Mouse (Mus musculus) 3T3-L1 (cell line): ENCODE measurements around the gene Arhgap6.

ENCODE experiments used
- DNase-seq: peaks from one replicate; pipeline ENCODE4 v3.0.0-alpha.2; 2015; ENCODE audit warnings: low read depth, low spot score

Arhgap6 gene

DNA sequence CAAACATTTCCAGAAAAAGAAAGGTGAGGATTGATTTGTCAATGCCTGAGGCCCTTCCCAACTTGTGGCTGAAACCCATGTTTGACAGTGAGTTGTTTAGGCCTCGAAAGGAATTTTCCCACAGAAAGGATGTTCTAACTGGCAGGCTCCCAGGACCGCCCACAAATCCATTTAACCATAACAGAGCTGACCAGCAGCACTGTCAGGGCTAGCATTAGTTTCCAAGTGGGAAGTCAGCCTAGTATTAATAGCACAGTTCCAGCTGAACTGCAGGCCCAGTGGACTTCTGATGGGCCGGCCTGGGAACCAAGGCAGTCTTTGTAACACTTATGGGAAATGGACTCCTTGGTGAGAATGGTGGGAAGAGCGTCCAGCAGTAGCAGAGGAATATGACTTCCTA is 317.8 kb downstream of the Arhgap6 start:
- DNase-seq, result peak; percentile 89

DNA sequence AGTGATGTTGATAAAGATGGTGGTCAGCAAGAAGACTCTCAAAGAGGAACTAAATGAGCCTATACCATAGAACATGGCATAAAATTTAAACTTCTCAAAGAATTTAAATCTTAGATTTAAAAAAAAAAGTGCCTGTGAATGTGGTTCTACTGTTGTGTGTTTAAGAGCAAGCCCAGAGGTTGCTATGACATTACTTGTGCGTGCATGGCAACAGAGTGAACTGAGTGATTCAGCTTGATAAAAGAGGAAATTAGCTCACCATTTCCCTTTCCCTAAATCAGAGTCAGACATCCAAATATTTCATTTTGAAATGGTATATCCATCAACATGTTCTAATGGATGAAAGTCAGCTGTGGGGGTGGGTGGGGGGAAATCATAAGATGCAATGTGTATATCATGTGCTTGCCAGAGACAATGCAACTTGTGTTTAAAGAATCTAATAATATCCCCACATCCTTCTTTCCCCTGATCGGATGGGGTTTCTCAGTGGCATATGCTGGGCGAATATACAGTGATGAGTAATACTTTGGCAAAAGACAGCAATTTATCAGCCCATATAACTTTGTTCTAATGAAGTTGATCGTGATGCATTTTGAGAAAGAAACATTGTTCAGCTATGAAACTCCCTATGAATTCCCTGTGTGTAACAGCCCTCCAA is 328.3 kb downstream of the Arhgap6 start:
- DNase-seq, result peak; percentile 73

DNA sequence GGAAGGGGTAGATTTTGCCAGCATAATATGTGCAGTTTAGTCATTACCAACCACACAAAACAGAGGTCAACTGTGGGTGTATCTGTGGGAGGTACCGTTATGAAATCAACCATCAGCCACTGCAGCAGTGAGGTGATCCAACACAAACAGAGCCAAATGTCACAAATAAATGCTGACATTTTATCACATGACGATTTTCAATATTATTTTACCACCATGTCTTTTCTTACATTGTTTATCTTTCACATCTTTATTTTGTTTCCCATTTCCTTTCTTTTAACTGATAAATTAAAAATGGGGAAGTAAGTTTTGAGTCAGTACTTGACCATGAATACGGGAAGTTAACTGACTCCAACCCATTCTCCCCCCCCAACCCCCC is 328.9 kb downstream of the Arhgap6 start:
- no peak for DNase-seq

DNA sequence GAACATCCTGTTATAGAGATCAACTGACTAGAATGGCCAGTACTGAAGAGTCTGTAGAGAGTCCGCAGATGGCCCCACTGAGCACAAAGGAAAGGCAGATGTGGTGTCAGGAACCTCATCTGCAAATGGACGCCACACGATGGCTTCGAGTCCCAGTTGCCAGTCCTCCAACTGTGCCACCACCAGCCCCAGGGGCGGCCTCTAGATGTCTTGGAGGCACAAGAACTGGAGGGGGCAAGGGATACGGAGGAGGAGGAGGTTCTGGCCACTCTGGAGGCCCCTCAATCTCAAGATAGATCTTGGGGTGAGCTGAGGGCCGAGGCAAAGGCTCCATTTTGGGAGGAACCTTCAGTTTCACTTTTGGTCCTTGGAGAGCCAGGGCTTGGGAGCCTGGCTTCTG is 344.9 kb downstream of the Arhgap6 start:
- no peak for DNase-seq

DNA sequence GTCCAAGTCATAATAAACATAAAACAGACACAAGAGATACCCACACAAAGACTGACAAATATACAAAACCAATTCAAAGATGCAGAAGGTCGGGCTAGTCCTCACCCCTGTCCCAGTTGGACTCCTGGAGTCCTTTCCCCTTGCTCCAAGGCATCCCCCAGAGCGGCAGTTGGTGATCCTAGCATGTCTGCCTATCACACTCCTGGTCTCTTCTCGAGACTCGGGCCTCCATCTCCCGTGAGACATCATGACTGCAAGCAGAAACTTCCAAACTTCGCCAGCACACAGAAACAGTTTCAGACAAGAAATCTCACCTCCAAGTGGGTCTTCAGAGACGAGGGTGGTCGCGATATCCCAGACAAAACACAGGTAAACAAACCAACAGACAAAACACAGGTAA is 345.6 kb downstream of the Arhgap6 start:
- DNase-seq, result no peak

DNA sequence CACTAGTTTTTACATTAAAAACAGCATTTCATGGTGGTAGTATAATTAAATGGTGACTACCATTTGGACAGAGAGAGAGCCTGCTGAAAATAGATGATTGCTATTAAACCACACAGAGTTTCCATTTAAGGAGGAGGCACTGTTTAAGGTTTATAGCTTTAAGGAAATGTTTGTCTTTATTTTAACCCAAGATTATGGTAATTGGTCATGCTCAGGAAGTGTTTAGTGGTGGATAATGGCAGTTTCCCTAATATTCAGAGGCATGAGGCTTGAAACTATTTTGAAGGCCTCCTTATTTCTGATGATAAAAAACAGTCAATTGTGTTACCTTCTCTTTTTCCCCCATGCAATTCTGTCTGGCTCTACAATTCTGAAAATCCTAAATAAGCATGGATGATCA is 358.9 kb downstream of the Arhgap6 start:
- no peak for DNase-seq

DNA sequence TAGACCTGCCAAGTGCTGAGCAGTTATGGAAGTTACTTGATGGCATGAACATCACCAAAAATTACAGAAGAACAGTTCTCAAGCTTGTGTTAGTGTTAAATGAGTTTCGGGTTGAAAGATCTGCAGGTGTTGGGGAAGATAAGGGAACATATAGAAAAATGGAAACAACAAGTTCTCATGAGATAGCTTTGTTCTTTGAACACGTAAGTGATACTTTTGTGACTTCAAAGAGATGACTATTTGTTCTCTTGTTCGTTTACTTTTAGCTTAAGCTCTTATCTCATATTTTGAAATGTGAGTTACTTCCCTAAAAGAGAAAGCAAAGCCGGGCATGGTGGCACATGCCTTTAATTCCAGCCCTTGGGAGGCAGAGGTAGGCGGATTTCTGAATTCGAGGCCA is 363.5 kb downstream of the Arhgap6 start:
- no peak for DNase-seq

DNA sequence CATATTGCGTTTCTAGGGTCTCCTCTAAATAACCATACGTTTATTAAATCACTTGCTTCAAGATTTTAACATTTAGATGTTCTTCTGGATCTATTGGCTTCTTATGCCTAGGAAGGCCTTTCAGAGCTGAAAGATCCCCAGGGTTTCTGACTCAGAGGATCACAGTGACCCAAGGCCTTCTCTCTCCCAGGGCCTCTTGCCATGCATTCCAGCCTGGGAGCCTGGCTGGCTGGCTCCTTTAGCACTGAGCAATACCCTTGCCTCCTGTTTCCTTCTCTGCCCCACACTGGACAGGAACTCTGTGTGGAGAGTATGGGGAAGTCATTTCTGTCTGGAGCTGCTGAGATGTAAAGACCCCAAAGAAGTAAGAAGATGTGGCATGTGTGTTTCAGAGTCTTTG is 376.1 kb downstream of the Arhgap6 start:
- peak; percentile 18 for DNase-seq

DNA sequence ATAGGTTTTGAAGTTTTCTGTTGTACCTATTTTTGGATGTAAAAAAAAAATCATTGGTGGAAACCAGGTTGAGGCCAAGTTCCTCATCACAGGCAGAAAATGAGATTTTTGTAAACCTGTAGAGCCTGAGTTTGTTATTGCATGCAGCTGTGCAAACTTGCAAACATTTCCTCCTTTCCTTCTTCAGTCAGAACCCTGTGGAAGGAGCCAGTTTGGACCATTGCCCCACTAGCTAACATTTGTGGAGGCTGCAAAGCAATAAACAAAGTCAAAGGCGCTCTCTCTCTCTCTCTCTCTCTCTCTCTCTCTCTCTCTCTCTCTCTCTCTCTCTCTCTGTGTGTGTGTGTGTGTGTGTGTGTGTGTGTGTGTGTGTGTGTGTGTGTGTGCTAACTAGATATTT is 378.9 kb downstream of the Arhgap6 start:
- DNase-seq, result peak; percentile 8

DNA sequence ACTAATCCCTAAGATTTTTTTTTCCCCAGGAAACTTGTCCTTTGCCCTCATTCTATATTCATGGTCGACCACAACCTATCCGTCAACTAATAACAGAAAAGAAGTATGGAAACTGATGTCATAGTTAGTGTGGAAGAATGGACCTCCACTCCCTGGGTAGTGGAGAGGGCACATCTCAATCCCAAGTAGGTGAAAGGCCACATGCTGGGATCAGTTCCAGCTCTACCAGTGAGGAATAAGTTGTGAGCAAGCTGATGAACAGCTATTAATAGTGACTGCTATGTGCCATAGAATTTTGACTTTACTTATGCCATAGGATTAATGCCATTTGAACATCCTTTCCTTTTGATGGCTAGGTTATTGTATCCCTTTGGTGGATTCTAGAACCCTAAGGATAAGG is 383.7 kb downstream of the Arhgap6 start:
- peak; percentile 6 for DNase-seq

DNA sequence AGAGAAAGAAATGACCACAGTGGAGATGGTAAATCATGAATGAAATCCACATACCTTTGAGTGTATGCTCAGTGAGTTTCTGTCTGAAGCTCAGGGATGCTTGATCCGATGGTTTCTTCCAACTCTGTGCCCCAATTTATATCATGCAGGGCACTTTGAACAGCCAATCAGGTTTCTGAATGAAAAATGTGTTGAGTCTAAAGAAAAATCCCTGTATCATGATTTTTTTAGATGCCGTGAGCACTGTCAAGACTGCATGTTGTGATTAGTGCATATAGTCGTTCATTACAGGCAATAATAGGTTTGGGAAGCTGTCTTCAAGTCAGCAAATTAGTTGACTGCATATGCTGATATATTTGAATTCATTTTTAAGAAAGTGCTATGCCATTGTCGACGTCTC is 392.2 kb downstream of the Arhgap6 start, which contains the start of gene Amelx:
Gene Amelx (minus strand): TSS at position 101 of the 400 bp plus-strand sequence.
- no peak for DNase-seq

DNA sequence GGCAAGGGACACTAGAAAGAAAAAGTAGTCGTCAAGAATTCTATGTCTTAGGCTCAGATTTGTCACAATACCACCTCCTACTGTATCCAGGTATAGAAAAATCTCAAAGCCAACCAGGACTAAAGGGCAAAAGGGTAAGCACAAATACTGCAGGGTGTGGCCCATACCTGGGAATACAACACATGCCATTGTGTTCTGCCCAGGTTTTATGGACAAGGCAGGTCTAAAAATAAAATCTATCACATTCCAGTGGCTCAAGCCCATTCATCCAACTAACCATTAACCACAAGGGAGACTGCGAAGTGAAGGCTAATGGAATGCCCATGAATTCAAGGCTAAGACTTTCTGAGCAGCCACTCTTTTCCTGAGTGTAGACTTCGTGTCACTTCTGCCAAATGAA is 415.1 kb downstream of the Arhgap6 start:
- DNase-seq, result no peak

DNA sequence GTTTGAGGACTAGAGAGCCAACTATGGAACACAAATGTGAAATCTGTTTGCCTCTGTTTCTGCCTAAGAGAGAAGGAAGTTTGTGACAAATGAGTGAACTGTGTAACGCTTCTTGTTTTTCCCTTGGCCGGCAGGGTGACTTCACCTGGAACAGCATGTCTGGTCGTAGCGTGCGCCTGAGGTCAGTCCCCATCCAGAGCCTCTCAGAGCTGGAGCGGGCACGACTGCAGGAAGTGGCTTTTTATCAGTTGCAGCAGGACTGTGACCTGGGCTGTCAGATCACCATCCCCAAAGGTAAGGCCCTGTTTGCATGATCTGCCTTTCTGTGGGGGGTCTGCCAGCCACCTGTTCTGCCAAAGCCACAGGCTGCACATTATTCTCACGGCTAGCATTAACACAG is 425.2 kb downstream of the Arhgap6 start:
- no peak for DNase-seq

DNA sequence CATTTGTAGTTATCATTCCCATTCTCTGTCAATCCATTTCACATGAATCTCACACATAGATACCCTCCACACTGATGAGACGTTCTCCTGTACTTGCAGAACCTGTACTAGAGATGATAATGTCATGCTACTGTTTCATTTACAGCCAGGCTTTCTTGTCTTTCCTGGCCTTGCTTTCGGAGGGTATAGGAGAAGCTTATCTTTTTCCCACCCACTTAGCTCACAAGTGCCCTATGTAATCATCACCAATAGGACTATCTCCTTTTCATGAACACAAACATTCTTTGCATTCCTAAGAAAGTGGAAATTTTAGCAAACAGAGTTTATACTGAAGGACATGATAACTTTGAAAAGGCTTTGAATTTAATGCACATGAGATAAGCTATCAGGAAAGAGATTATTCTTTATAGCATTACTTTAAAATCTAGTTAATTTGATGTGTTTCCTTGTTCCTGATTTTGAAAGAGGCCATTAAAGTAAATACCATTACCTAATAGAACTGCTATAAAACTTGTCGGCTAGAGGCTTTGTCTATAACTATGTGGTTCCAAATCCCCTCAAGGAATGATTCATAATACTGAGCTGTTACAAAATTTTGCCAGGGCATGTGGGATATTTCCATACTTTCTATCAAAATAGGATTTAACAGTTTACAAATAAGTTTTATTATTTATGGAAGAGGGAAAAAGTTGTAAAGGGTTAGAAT is 427.6 kb downstream of the Arhgap6 start:
- DNase-seq, result no peak

DNA sequence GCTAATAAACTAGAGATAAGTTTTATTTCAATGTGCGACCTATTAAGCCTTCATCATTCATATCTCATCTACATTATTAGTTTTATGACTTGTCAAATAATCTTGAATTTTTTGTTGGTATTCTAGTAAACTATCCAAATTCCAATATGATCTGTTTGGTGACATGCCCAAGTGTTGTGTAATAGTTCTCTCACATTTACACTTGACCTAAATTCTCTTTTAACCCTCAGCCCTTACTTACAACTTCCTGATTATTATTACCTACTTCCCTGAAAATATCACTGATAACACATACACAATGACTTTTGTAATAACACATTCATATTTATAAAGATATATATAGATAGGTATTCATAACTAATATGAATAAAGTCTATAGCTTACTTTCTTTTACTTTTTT is 461.0 kb downstream of the Arhgap6 start:
- no peak for DNase-seq

DNA sequence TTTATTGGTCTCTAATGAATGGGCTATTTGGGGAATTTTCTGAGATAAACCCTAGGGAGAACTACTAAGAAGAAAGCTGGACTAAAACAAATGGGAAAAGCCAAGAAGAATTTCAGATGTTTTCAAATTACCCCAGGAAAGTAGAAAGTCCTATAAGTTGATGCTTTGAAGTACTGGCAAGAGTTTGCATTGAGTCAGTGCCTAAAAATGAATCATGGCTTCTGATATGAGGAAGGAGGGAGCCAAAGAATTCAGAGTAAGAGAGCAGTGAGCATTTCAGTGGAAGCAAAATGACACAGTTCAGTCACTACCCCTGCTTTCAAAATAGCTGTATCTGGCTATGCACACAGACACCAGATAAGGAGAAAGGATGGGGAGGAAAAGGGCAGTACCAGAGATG is 461.8 kb downstream of the Arhgap6 start:
- peak; percentile 61 for DNase-seq

DNA sequence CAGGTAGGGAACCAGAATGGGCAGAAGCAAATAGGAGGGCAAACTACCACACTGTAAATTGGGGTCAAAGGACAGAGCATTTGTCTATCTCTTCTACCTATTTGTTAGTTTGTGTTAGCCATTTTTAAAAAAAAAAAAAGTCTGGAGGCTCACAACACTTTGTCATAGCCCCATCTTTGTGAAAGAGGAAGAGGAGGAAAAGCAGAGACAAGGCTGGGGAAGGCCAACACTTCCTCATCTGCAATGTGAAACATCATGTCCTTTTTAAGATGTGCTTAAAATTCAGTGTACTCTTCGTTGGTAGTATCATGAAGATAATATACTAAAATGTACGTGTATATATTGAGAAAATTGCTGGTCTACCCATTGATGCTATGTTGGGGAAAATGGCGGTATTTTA is 466.1 kb downstream of the Arhgap6 start:
- DNase-seq, result no peak

DNA sequence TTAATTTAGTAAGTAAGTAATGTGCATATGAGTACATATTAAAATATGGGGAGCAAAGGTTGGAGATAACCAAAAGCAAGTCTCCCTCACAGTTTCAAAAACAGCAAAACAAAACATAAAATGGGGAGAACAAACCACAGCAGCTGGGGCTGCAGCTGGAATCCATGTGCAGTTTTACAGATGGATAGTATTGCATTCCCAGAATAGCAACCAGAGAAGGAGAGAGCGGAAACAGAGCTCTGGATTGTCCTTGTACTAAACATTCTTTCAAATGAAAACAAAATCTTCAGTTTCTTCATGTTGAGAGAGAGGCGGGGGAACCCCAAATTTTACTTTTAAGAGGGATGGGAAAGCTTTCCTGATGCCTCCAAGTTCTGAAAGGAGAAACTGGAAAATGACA is 467.3 kb downstream of the Arhgap6 start:
- no peak for DNase-seq

DNA sequence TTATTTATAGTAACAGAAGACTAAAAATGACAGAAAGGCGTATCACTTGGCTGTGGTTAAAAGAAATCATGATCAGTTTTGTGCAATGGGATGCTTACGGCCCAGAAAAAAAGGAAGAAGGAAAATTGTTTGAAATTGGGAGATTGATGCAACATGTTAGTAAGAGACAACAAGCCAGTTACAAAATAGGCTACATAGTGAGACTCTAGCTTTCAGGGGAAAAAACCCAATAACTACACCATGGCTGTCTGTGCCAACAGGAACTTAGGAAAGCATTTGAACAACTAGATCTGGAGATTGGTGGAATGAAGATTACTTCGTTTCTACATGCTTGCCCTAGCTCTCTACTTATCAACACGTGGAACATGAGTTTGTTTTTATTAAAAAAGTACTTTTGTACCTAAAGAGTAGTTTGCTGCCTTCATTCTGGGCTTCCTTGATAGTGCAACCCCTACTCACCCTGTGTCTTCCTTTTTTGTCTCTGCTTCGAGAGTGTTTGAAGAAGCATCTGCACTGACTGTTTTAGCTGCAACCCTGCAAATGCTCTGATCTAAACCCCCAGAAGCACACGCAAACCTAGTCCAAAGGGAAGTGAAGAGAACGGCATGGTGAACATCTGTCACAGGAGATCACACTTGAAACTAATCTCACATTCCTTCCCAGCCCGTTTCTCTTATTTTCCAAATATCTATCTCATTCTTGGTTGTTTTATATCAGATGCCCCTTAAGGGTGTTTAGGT is 468.7 kb downstream of the Arhgap6 start:
- DNase-seq, result no peak

DNA sequence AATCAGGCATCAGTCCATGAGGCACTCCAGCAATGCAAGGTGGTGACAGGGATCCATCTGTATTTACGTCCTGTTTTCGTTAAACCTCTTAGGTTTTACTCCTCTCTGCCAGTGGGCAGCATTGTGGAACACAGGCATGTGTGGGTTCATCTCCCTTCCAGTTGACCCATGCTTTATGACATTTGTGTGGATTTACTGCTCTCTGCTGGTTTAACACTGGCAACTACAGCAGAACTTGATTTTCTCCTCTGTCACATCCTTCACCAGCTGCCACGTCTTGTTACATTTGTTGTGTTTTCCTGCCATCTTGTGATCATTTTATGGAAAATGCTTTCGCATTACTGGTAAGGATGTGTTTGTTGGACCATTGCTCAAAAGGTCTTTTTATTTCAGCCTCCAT is 504.7 kb downstream of the Arhgap6 start:
- peak; percentile 71 for DNase-seq

DNA sequence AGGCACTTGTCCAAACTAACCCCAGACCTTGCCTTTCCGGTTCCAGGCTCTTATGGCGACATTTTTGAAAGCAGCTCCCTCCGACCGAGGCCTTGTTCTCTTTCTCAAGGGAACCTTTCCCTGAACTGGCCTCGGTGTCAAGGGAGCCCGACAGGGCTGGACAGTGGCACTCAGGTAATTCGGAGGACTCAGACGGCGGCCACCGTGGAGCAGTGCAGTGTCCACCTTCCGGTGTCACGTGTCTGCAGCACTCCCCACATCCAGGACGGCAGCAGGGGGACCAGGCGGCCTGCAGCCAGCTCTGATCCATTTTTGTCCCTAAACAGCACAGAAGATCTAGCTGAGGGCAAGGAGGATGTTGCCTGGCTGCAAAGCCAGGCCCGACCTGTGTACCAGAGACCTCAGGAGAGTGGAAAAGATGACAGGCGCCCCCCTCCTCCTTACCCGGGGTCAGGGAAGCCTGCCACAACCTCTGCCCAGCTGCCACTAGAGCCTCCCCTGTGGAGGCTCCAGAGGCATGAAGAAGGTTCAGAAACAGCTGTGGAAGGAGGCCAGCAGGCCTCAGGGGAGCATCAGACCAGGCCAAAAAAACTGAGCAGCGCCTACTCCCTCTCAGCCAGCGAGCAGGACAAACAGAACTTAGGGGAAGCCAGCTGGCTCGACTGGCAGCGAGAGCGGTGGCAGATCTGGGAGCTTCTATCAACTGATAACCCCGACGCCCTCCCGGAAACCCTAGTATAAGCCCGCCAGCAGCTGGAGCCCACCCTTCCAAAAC is 507.6 kb downstream of the Arhgap6 start:
- no peak for DNase-seq

DNA sequence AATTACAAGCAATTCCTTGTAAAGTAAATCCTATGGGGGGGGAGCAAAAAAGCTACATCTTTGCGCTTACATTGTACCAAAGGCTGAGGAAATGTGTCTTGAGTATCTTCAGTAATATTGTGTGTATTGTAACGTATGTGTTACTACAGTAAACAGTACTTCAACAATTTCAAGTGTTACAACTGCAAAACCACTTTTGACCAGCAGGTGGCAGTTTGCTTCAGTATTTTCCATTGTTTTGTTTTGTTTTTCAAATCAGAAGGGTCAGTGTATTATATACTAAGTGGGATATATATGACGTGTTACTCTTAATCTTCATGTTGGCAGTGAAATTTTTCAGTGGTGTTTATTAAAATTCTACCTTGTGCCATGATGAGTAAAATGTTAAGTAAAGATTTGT is 509.0 kb downstream of the Arhgap6 start:
- peak; percentile 77 for DNase-seq
